Mouse (Mus musculus): ENCODE results near the gene Acvr2a. TPM values are rescaled to one million over a fixed set of nuclear protein-coding genes. Genes with fewer than 3 reads are reported as not detected.

Gene Acvr2a
- 1 to 10 TPM; 3.4 to 7.0 TPM for polyA plus RNA-seq (2017; shearing (Covaris generic))

GRCm38 (mm10) chr2:48813371-48814222 is at the start of gene Acvr2a:
Acvr2a (plus strand) TSS chr2:48814109.

GRCm38 (mm10) chr2:48948841-48949584 is 135.1 kb downstream of the Acvr2a start, which contains the start of gene Mbd5:
Mbd5 (plus strand) TSS chr2:48949508.

DNA sequence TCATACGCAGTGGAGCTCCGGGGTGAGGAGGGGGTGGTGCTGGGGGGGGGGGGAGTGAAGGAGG is 136.2 kb downstream of the Acvr2a start, which contains the start of gene Orc4:
TSS of gene Orc4 (minus strand) at position 26 of the 64 bp plus-strand sequence.

Other genes with a start within 250 kb of the Acvr2a start
- 10 to 100 TPM; 22.9 to 30.7 TPM for gene Mbd5, start 135.4 kb downstream of the Acvr2a start, polyA plus RNA-seq (2017; shearing (Covaris generic))
- 100 to 1,000 TPM in 1 of 2 experiments, 10 to 100 TPM in 1; 99.4 to 113 TPM for gene Orc4, start 136.2 kb downstream of the Acvr2a start, polyA plus RNA-seq (2017; shearing (Covaris generic))